Mouse (Mus musculus) forebrain, embryonic 16.5 days (tissue): ENCODE data around the gene Ntn1. TPM values are rescaled to one million over a fixed set of nuclear protein-coding genes. Genes with fewer than 3 reads are reported as not detected.
A peak's percentile ranks its signal among the peaks of the same experiment; 100 is the strongest.

Source experiments
- ATAC-seq: fragments of 200-750 bp; cut with Nextera tagmentation; 2 replicates; pipeline ENCODE4 v1.8.0; 2017; ENCODE audit warnings: mild to moderate bottlenecking, moderate library complexity
- H3K27ac ChIP-seq: fragments of 300-500 bp; sonication (generic); 2 replicates; pipeline ENCODE4 v1.5.1; 2014; ENCODE audit warnings: low read length, control low read depth
- H3K27me3 ChIP-seq: fragments of 300-500 bp; sonication (generic); replicated peaks from 2 replicates; pipeline ENCODE4 v1.6.1; 2014; ENCODE audit warnings: low read length; ENCODE audit not compliant: control insufficient read depth, insufficient read depth
- H3K36me3 ChIP-seq: fragments of 300-500 bp; sonication (generic); 2 replicates; pipeline ENCODE4 v1.6.1; 2014; ENCODE audit not compliant: control insufficient read depth, insufficient read depth
- H3K4me1 ChIP-seq: fragments of 300-500 bp; sonication (generic); replicated peaks from 2 replicates; pipeline ENCODE4 v1.6.1; 2014; ENCODE audit warnings: low read length; ENCODE audit not compliant: control insufficient read depth, insufficient read depth
- H3K4me2 ChIP-seq: fragments of 300-500 bp; sonication (generic); 2 replicates; pipeline ENCODE4 v1.6.1; 2014; ENCODE audit warnings: mild to moderate bottlenecking, low read length, control low read depth
- H3K4me3 ChIP-seq: fragments of 300-500 bp; sonication (generic); replicated peaks from 2 replicates; pipeline ENCODE4 v1.5.1; 2014; ENCODE audit warnings: mild to moderate bottlenecking, low read length, control low read depth
- H3K9ac ChIP-seq: fragments of 300-500 bp; sonication (generic); replicated peaks from 2 replicates; pipeline ENCODE4 v1.6.1; 2014; ENCODE audit warnings: low read depth, low read length, control low read depth
- H3K9me3 ChIP-seq: fragments of 300-500 bp; sonication (generic); 2 replicates; pipeline ENCODE4 v1.6.1; 2016; ENCODE audit warnings: low read length; ENCODE audit not compliant: control insufficient read depth
- WGBS: fragments of 180-500 bp; shearing (Covaris S2); extraction: QIAGEN DNeasy Blood & Tissue Kit; methylation state at CpG from one replicate; pipeline ENCODE4 v1.1.7; 2014; 5-methylcytosine and 5-hydroxymethylcytosine counted together
- polyA plus RNA-seq: library from polyadenylated mRNA; unstranded; fragments of >200 nt; fragmentation: Nextera tagmentation; extraction: Ambion mirVana; gene quantifications from 2 replicates; pipeline ENCODE4 v1.2.1, GENCODE M21; 2015

The Ntn1 gene
- polyA plus RNA-seq, 1 experiment from 2014 or later: 9.4 TPM

DNA sequence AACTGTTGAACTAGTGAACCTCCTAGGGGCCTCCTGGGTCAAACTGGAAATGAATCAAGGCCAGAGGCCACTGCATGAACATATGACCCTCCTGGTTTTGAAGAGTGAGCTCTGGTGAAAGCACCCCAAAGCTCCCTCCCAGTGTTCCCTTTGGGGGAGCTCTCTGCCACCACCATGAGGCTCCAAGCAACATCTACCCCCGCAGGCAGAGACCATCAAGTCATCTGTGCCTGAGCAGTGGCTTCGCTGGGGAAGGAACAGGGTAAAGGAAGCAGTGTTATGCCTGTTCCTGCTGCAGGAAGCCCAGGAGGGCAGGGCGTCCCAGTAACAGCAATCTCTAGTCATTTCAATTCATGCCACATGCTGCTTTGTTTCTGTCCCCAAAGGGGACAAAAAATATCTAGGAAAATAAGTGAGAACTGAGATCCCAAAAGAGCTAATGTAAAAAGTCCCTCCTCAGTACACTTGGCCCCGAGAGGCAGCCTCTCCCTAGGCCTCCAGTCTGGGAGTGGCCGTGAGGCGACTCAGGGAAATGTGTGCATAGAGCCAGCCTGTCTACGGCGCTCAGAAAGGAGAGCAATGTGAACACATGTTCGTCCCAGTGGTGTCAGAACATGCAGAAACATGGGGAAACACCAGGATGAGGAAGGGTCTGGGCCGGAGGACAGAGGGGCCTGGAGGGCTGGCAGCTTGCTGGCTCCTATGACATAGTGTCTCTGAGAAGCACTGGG, 139.3 kb downstream of the Ntn1 start:
- Histone ChIP-seq H3K9me3 (no peaks in the 10 kb centered on the region), H3K27me3 (no peaks in the 10 kb centered on the region), H3K4me3 (no peak overlapping the region), H3K4me1 (no peaks in the 10 kb centered on the region), H3K4me2 (no peak overlapping the region), H3K9ac (no peak overlapping the region), H3K27ac (no peak overlapping the region), H3K36me3 (no peaks in the 10 kb centered on the region)
- ATAC-seq: no peak
- WGBS: 77% methylated on average over 10 of the region's 10 CpGs

DNA sequence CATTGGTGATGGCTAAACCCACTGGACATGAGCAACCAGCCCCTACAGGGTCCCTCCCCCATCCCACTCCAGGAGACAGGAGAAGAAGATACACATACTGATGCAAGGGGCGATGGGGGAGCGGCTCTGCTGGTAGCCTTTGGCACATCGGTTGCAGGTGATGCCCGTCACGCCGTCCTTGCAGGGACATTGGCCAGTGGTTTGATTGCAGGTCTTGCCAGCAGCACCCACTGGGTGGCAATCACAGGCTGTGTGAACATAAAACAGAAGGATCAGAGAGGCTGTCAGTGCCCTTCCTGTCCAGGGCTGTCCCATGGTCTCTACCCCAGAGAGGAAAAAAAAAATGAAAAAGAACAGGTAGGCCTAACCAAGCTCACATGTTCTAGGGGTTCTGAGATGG, 140.2 kb downstream of the Ntn1 start:
- H3K27ac ChIP-seq: no peak overlapping the region
- ATAC-seq: no peak
- H3K4me3 ChIP-seq: no peak overlapping the region
- no peaks in the 10 kb centered on the region for H3K9me3 ChIP-seq
- H3K27me3 ChIP-seq: no peaks in the 10 kb centered on the region
- H3K36me3 ChIP-seq: no peaks in the 10 kb centered on the region
- no peak overlapping the region for H3K9ac ChIP-seq
- 95% methylated on average over 6 of the region's 6 CpGs for WGBS
- no peaks in the 10 kb centered on the region for H3K4me1 ChIP-seq
- H3K4me2 ChIP-seq: no peak overlapping the region

GRCm38 (mm10) chr11:68258498-68258897, 142.1 kb downstream of the Ntn1 start:
- H3K27me3 ChIP-seq: no peaks in the 10 kb centered on the region
- ATAC-seq: no peak

GRCm38 (mm10) chr11:68253531-68253930, 147.1 kb downstream of the Ntn1 start:
- Histone ChIP-seq H3K27ac (no peak overlapping the region), H3K4me3 (no peak overlapping the region), H3K36me3 (no peaks in the 10 kb centered on the region), H3K27me3 (no peaks in the 10 kb centered on the region), H3K9ac (no peak overlapping the region), H3K4me1 (no peaks in the 10 kb centered on the region), H3K9me3 (no peaks in the 10 kb centered on the region), H3K4me2 (no peak overlapping the region)
- 96% methylated on average over 7 of the region's 7 CpGs for WGBS
- no peak for ATAC-seq

More at GRCm38 (mm10) chr11:68258498-68258897, 142.1 kb downstream of the Ntn1 start:
- H3K4me2 ChIP-seq: no peak overlapping the region
- no peaks in the 10 kb centered on the region for H3K9me3 ChIP-seq
- WGBS: 75% methylated on average over 4 of the region's 4 CpGs
- H3K27ac ChIP-seq: no peak overlapping the region
- no peak overlapping the region for H3K9ac ChIP-seq
- no peaks in the 10 kb centered on the region for H3K36me3 ChIP-seq
- no peak overlapping the region for H3K4me3 ChIP-seq
- no peaks in the 10 kb centered on the region for H3K4me1 ChIP-seq

- Histone ChIP-seq H3K4me2 (no peak overlapping the region), H3K4me1 (no peaks in the 10 kb centered on the region), H3K27ac (no peak overlapping the region), H3K9ac (no peak overlapping the region), H3K9me3 (no peaks in the 10 kb centered on the region), H3K36me3 (no peaks in the 10 kb centered on the region), H3K27me3 (no peaks in the 10 kb centered on the region), H3K4me3 (no peak overlapping the region)
- ATAC-seq: no peak
- WGBS: 65% methylated on average over 6 of the region's 6 CpGs
These were observed 150.5 kb downstream of the Ntn1 start for GRCm38 (mm10) chr11:68250106-68250505.

GRCm38 (mm10) chr11:68247897-68248296, 152.7 kb downstream of the Ntn1 start:
- WGBS: 23% methylated on average over 6 of the region's 6 CpGs
- Histone ChIP-seq H3K9ac (no peak overlapping the region), H3K4me2 (no peak overlapping the region), H3K36me3 (no peaks in the 10 kb centered on the region), H3K4me1 (peaks cover 8% of the 10 kb centered on the region), H3K27me3 (no peaks in the 10 kb centered on the region), H3K27ac (no peak overlapping the region), H3K9me3 (no peaks in the 10 kb centered on the region), H3K4me3 (no peak overlapping the region)
- no peak for ATAC-seq

- ATAC-seq: 0 out of 2 replicates have a peak, but pooled peaks have one; percentile 8
- 76% methylated on average over 5 of the region's 5 CpGs for WGBS
- Histone ChIP-seq H3K9ac (no peak overlapping the region), H3K27ac (no peak overlapping the region), H3K4me3 (no peak overlapping the region), H3K4me1 (peaks cover 8% of the 10 kb centered on the region), H3K27me3 (no peaks in the 10 kb centered on the region), H3K4me2 (no peak overlapping the region), H3K36me3 (no peaks in the 10 kb centered on the region), H3K9me3 (no peaks in the 10 kb centered on the region)
These were observed 155.7 kb downstream of the Ntn1 start for GRCm38 (mm10) chr11:68244992-68245261.

DNA sequence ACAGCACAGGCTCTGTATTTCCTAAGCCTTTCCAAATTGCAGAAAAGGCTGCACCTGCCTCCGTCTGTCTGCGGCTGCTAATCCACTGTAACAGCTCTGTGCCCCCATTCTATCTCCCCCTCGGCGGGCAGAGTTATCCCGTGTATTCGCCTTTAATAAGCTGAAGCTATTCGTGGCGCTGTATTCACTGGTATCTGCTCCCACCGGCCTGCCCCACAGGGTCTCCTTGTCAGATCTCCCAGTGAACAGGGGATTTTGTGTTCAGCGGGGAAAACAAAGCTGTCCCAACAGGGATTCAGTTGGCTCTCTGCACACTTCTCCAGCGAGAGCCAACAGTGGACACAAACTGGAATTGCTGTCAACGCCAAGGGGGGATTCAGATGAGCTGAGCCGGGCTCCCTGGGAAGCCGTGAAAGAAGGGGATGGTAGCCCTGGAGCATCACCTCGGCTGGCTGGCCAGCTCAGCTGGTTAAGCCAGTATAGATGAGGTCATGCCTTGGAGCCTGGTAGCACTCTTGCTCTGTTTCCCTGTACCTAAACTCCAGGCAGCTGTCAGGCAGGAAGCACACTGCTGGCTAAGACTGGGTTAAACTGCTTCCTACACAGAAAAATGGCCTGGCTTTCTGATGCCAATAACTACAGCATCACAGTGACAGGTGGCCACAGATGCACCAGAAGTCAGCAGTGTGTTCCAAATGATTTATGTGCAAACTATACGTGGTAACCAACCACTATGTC, 156.2 kb downstream of the Ntn1 start:
- H3K27ac ChIP-seq: no peak overlapping the region
- no peaks in the 10 kb centered on the region for H3K36me3 ChIP-seq
- no peak overlapping the region for H3K4me3 ChIP-seq
- 19% methylated on average over 16 of the region's 16 CpGs for WGBS
- peaks cover 8% of the 10 kb centered on the region for H3K4me1 ChIP-seq
- no peak overlapping the region for H3K9ac ChIP-seq
- no peak overlapping the region for H3K4me2 ChIP-seq
- peak; percentile 65 for ATAC-seq
- no peaks in the 10 kb centered on the region for H3K9me3 ChIP-seq
- H3K27me3 ChIP-seq: no peaks in the 10 kb centered on the region

DNA sequence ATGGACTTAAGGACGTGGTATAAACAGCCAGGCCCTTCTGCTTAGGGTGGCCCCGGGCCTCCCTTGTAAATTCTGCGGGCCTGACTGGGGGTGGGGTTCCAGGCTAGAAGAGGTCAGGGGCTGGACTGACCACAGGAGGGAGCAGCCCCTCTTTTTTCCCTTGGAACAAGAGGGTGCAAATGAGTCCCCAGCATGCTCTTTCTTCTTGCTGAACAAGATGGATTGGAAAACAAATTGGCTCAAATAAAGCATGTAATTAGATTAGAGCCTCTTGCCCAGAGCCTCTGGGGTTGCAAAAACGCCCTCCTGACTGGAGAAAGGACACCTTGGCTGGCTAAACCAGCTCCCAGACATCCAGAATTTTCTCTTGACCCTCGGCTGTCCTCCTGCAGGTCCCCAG, 160.9 kb downstream of the Ntn1 start:
- Histone ChIP-seq H3K27ac (no peak overlapping the region), H3K4me1 (peaks cover 7% of the 10 kb centered on the region), H3K4me3 (no peak overlapping the region), H3K27me3 (no peaks in the 10 kb centered on the region), H3K36me3 (no peaks in the 10 kb centered on the region), H3K9ac (no peak overlapping the region), H3K4me2 (no peak overlapping the region), H3K9me3 (no peaks in the 10 kb centered on the region)
- ATAC-seq: no peak
- WGBS: 9% methylated on average over 5 of the region's 5 CpGs
